Mouse (Mus musculus): ENCODE results near the gene Trpc1.

The Trpc1 gene

DNA sequence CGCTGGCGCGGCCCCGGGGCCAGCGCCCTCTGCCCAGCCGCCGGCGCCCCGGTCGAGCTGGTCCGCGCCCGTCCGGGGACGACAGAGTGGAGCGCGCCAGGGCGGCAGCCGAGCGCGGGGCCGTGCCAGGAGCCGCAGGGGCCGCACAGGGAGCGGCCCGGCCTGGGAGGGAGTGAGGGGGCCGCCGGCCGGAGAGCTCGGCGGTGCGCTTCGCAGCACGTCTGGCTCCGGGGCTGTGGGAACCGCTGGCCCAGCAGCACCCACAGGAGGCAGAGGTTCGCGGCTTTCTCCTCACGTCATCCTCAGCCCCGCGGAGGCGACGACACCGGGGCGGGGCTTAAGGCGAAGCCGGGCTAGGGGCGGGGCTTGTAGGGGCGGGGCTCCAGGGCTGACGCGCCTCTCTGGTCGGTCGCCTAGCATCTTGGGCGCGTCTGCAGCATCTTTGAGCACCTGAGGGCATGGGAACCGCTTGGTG lies at the start of gene Trpc1:
Gene Trpc1 (minus strand): TSS at position 339 of the 475 bp plus-strand sequence.
- peak; percentile 38 to 59 for DNase-seq

DNA sequence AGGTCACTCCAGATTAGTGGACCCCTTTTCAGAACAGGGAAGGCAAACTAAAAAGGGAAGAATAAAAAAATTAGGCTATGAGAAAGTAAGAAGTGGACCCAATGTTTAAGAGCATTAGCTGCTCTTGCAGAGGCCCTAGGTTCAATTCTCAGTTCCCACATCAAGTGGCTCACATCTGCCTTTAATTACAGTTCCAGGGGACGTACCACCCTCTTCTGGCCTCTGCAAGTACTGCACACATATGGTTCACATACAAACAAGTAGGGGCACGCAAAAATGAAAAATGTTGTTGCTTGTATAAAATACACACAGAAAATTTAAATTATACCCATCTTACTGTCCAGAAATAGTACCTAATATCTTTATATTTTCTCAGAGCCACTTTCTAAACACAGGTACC lies 46.1 kb upstream of the Trpc1 start:
- DNase-seq = no peak

DNA sequence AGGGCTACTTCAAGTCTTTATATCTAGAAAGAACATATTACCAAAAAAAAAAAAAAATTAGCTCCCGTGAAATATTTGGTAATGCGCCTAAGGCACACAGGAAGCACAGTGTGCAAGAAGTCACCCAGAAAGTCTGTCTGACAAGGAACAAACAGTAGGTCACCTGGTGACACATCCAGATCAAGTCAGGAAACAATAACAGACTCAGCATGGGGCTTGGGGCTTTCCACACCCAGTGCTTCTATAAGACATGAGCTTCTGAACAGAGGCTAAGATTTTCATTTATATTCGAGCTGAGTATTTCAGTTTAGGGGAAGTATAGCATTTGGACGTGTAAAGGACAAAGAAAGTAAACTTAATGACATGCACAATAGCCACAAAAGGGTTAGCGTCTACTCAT lies 45.7 kb upstream of the Trpc1 start:
- DNase-seq = no peak

DNA sequence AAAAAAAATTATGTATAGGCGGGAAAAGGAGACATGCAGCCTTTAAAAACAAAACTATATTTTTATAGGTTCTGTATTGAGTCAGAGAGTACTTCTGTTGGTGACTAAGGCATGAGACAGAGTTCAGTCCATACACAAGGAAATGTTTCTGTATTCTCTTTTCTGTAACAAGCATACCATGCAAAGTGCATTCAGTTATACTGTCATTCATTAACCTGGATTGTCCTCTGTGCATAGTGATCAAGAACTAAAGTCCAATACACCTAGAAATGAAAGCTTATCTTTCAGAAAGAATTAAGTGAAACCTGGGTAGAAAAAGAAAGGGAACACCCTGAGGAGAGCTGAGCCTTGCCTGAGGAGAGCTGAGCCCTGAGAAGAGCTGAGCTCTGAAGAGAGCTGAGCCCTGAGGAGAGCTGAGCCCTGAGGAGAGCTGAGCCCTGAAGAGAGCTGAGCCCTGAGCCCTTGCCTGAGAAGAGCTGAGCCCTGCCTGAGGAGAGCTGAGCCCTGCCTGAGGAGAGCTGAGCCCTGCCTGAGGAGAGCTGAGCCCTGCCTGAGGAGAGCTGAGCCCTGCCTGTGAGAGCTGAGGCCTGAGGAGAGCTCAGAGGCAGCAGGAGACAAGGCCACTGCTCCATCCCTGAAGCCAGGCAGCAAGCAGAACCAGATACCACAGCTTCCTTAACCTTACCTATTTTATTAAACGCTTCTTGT lies 45.1 kb upstream of the Trpc1 start:
- DNase-seq = no peak

DNA sequence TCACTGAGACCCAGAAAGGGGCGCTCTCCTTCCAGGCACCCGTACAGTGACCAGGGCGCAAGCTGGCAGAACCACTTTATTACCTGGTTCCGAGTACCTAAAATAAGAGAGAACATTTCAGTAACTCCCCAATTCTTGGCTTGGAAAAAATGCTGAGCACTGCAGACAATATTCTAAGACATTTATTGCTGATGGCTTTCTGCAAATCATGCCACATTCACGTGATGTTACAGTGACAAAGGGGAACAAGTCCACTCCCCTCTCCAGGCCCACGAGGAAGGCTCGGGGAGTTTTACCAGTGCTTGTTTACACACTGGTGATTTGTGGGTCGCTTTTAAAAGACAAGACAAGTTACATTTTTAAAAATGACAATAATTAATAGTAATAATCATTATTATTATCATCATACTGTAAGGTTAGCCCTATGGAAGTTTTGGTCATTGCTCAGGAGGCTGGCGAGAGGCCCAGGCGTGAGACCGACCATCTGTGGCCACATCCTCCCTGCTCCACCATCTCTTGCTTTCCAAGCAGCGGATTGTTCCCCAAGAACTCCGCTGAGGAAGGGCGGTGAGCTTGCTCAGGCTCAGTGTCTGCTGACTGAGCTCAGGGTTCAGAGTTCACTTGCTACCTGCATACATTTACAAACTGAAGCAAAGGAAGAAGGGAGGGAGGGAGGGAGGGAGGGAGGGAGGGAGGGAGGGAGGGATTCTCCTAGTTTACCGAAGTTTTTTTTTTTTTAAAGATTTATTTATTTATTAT lies 44.0 kb upstream of the Trpc1 start:
- DNase-seq = no peak

DNA sequence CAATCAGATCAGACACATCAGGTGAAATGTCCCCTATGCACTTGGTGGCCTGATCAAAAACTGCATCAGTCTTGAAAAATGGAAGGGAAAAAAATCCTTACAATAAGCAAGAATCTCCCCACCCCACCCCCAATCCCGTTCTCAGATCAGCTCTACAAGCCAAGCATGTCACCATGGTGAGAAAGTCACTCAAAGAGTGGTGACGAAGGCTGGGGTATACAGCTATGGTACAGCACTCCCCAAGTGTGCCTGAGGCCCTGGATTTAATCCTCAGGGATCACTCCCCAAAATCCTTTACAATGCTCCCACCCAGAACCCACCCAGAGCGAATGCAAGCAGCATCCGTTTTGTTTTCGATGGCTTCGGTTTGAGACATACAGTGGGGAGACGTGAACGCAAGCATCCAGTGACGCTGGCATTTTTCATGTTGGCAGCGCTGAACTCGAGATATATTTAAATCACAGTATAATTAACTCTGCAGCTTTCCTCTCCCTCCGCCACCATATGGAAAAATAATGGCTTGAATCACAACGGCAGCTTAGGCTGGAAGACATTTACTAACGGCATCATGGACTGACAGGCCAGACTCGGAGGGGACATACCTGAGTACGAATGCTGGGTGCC lies 34.8 kb upstream of the Trpc1 start:
- DNase-seq = no peak

DNA sequence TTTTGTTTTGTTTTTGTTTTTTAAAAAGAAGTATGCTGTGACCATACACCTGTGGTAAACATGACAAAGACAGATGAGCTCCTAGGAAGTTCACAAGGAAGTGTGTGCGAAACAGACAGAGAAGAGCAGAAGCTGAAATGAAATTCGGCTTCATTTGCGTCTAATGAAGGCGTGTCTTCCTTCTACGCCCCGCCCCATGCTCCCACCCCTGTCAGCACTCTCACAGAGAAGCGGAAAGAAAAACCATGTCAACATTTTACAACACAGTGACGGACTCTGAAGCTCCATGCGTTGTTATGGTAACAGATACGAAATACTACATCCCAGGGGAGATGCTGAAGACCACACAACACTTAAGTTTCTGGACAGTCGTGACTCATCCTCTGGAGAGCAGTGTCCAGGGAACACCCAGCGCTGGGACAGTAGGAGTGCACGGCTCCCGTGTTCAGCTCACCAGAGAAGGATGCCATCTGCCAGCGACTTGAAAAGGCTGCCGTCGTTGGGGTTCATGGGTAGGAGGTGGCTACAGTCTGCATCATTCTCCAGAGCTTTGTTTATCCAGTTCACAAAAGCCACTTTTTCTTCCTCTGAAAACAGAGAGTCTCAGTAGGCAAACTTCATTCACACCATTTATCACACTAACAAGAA lies 33.6 kb upstream of the Trpc1 start:
- no peak for DNase-seq

DNA sequence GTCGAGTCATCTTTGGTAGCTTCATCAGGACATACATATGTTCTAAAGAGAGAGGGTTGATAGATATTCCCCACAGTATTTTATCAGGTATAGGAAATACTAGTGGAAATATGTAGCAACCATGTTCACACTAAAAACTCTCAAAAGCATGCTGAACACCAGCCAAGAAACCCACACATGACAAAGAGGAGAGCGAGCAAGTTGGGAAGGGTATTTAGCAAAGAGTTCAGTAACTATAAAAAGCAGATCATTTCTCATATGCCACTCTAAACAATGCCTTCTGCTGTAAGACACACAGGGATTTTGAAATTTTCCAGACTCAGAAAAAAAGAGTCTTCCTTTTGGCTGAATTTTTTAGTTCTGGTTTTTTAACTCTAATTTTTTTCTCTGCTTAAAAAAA lies 21.5 kb upstream of the Trpc1 start:
- no peak for DNase-seq

DNA sequence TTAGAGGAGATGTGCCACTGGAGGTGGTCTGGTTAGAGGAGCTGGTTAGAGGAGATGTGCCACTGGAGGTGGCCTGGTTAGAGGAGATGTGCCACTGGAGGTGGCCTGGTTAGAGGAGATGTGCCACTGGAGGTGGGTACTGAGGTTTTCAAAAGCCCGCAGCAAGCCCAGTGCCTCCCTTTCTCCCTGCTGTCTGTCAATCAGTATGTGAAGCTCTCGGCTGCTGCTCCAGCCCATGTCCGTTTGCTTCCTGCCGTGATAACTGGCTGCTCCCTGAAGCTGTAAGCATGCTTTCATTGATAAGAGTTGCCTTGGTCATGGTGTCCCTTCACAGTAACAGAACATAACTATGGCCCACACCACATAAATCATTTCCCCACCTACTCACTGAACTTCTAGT lies 13.0 kb upstream of the Trpc1 start:
- no peak for DNase-seq

DNA sequence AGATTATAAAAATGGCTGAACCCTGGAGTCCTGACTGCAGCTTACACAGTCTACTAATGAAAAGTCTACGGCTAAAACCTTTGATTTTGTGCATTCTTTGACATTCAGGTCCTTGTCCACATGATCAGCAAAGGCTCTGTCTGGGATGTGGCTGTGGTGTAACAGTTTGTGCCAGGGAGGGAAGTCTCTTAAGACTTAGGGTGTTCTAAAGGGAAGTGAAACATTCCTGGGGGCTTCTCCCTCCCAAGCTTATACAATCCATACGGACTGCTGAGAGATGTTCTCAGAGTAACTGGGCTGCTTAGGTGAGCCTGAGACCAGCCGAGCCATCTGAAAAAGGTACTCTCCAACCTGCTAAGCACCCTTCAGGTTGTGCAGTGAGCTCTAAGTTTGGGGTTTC lies 12.1 kb upstream of the Trpc1 start:
- no peak for DNase-seq

DNA sequence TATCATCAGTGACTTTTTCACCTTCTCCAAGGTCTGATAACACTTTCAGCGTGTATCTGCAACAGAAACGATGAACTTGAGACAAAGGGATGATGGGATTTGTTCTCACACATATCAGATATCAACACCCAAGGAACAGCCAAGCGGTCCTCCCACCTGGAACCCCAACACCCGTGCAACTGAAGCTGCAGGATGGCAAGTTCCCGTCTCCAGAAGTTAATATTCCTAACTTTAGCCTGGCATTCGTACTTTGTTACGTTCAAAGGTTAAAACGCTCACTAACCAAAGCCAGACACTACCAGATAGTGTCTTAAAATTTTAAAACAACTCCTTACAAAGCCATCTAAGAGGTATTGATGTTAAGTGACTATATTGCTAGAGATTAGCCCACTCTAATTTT lies 11.2 kb upstream of the Trpc1 start:
- DNase-seq = no peak

DNA sequence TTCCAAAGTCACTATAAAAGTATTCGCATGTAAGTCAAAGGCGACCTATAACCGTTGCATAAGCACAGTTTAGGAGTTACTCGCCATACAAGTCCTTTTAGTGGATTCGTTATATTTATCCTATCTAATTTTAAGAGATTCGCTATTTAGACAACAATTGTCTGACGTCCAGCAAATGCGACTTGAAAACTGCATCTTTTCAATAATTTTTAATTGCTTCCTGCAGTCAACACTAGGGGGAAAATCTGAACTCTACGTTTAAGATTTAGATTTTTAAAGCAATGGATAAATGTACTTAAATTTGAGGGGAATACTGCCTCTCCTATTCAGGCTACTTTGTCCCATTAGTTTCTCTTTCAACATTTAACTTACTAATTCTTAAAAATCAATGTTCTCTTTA lies 571 bp upstream of the Trpc1 start:
- DNase-seq = no peak

DNA sequence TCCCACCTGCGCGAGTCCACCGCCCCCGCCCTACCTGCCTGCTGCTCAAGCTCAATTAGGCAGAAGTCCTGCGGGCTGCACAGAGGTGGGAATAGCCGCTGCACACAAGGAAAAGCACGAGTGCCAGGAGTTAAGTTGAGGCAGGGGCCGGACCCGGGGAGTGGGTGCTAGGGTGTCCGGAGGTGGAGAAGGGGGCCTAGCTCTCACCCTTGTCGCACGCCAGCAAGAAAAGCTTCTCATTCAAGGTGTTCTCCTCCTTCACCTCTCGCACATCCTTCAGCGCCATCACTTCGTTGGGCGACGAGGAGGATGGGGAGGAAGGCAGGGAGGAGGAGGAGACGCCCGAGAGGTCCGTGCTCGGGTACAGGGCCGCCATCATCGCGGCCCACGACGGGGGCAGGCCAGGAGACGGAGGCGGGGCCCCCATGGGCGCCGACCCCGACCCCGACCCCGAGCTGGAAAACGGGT lies 680 bp downstream of the Trpc1 start:
- peak in 1 of 2 experiments; percentile 4 for DNase-seq

DNA sequence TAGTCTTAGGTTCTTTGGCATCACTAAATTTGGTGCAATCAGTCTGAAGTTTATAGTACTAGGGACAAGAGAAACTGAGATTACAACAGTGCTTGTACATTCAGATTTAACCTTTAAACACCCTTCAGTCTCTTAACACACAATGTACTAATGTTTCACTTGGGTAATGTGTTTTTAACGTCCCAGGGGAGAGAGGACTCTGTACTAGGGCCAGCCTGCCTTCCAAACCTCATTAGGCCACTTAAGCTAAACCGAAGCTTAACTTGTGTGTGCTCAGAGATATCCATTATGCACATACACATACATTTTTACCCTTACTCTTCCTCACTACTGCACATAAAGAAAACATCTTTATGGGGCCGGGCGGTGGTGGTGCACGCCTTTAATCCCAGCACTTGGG lies 2.9 kb downstream of the Trpc1 start:
- DNase-seq = no peak

DNA sequence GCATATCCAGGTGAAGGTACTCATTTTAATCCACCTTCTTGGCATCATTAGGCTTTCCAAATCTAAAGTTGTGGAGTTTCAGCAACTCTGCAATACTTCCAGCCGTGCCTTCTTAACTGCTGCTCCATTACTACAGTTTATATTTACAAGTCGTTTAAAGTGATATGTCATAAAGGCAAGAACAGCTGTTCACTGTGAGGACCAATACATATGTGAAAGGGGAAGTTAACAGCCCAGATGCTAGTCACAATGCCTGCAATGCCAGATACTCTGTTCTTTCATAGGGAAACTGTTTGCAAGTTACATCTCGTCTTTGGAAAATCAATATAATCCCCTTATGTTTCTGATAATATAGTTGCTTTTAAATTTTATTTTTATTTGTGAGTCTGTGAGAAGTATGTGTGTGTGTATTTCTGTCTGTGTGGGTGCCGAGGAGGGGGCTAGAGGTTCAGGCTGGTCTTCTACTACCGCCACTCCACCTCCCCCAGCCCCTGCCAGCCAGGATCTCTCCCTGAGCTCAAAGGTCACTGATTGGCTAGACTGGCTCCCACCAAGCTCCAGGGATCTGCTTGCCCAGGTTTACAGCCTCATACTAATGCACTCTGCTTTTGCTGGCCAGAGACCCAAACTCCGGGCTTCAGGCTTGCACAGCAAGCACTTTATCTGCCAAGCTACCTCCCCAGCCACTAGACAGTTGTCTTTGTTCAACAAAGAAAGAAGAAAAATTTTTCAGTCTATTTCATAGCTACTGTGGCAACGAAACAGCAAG lies 5.1 kb downstream of the Trpc1 start:
- no peak for DNase-seq

DNA sequence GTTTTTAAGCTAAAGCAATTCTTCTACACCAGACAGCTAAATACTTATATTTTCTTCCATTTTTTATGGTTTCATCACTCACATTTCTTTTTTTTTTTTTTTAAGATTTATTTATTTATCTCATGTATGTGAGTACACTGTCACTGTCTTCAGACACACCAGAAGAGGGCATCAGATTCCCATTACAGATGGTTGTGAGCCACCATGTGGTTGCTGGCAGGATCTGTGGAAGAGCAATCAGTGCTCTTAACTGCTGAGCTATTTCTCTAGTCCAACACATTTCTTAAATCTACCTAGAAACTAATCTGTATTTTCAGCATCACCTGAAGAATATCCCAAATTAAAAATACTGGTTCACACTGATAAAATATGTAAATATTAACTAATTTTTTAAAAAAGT lies 13.9 kb downstream of the Trpc1 start:
- no peak for DNase-seq

DNA sequence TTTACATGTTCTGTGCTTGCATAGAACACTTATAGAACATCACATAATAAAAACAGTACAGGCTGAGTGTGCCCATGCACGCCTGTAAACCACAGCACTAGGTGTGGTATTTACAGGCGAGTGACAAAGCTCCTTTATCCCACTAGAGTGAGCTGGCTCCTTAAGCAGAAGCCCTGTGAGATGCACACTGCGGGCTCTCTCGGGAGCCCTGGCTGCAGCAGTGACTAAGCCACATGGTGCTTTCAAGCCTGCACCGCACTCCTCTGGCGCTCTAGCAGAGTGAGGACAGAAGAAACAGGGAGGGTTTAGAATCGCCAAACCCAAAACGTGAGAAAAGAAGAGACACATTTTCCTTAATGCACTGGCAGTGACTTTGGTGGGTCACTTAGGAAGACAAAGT lies 37.6 kb downstream of the Trpc1 start:
- DNase-seq = no peak

DNA sequence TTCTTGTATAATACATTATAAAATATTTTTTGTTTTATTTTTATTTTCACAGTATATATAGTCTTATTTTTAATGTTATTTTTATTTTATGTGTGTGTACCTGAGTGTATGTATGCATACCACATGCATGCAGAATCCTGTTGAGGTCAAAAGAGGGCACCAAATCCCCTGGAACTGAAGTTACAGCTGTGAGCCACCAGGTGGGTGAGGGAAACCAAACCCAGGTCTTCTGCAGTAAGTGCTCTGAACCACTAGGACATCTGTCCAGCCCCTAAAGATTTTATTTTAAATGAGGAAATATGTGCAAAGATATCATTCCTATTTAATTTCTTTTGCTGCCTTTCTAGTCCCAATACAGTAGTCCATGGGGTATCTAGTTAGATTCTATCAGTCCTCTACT lies 41.2 kb downstream of the Trpc1 start:
- DNase-seq = no peak

DNA sequence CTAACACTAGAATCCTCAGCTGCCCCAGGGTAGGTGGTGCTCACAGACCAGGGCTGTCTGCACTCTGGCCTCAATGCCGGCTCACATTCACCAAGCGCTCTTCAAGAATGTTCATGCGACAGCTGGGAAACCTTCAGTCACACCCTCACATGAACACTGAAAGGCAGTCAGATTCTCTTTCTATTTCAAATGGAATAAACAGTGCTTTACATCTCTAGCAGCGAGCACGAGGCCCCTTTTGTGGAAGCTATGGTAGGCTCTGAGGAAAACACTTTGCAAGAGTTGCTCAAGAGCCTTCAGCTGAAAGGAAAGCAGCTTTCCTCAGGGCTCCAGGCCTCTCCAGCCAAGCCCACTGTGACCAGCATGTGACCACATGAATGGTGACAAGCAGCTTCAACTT lies 44.8 kb downstream of the Trpc1 start:
- no peak for DNase-seq

DNA sequence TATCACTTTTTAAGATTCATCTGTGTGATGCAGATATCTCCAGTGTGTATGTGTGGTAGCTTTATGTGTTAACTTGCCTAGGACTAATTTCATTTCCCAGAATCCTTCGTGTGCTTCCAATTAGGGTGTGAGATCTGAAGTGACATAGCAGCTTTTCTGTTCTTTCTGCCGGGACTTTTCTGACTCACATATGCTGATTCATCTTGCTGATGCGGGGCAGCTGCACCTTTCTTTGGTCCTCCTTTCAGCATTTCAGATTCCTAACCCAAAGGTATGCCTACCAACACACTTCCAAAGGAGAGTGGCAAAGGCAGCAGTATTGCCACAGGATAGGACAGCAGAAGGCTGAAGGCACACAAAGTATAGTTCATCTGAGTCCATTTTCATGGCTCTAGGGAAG lies 46.1 kb downstream of the Trpc1 start:
- no peak for DNase-seq

DNA sequence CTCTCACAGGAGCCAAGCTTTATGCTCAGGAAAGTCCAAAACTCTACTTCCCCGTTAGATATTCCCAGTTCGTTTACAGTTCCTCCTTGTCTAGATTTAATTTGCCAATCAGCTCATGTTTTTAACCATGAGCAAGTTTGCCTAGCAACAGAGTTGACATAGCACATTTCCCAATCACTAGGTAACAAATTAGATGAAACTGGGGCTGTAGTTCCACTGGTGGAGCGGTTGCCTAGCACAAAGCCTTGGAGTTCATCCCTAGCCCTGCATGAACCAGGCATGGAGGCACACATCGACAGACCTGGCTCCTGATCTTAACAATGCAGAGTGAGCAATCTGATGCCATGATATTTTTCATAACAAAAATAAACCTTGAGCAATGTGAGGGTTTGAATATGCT lies 50.9 kb downstream of the Trpc1 start:
- DNase-seq = no peak

DNA sequence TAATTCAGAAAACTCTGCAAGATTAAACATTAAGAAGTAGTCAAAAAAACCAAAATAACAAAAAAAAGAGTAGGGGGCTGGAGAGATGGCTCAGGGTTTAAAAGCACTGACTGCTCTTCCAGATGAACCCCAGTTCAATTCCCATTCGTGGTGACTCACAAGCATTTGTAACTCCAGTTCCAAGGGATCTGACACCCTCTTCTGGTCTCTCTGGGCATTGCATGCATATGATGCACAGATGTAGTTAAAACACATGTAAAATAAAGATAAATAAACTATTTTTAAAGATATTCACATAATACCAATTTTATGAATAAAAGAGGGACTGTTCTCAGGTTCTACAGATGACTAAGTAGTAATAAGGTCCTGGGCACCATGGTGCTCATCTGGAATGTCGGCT lies 52.4 kb downstream of the Trpc1 start:
- peak in 1 of 2 experiments; percentile 22 for DNase-seq

DNA sequence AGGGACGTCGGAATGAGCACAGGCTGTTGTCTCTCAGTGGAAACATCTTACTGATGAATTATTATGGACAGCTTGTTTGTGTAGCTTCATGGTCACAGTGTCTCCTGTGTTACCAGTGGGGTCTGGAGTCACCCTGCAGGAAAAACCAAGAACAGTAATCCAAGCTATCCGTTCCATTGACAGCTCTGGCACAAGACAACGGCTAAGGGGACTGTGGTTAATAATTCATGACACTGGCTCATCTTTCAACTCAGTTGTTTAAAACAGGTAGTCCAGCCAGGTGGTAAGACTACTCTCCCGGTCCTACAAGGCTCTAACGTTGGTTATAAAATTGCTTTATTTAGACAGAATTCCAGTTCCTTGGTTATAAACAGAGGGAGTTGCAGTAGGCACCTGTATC lies 53.6 kb downstream of the Trpc1 start:
- no peak for DNase-seq
